ENCODE assay signal across 27 mouse cellular contexts in the genomic region with DNA sequence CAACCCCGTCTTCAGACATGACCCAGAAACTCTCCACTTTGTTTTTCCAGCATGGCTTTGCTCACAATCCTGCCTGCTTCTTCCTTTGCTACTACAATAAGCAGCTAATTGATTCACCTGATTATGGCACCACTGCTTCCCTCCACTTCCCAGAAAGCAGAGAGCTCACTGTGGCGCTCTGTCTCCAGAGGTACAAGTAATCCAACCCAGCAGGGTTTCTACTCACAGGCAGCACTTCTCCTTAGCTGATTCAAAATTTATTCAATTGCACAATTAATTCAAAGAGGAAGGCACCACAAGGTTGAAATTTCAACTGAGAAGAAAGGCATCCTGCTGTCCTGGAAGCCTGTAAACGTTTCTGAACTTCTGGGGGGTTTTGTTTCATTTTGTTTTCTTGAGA.
DNase-seq lines count a peak whose midpoint lies in the region; ATAC-seq lines count a peak whose summit lies in the region.
"Had no signal": no experiment of that assay in that cellular context is flagged by ENCODE, and none has a peak within 500 bp of the region (broad histone marks: within the 10 kb centered on the region; RNA-seq: fewer than 3 reads in every experiment).

No protein-coding gene starts in this region.

- no peak overlapping the region for H3K4me2 ChIP-seq in forebrain, embryonic 15.5 days (replicated peaks)
- no peak overlapping the region for H3K4me2 ChIP-seq in midbrain, embryonic 14.5 days (ENCODE audit: low read length)
- H3K4me2 ChIP-seq: embryonic facial prominence, embryonic 12.5 days; embryonic facial prominence, embryonic 15.5 days; forebrain, embryonic 12.5 days; heart, embryonic 12.5 days; heart, embryonic 15.5 days had no signal

- no peak overlapping the region for H3K9ac ChIP-seq in forebrain, embryonic 15.5 days (replicated peaks)
- no peak overlapping the region for H3K9ac ChIP-seq in midbrain, embryonic 14.5 days (replicated peaks; ENCODE audit: low read length)
- H3K9ac ChIP-seq: embryonic facial prominence, embryonic 12.5 days; embryonic facial prominence, embryonic 15.5 days; forebrain, embryonic 12.5 days; heart, embryonic 12.5 days; heart, embryonic 15.5 days had no signal

- H3K27ac ChIP-seq in forebrain, embryonic 10.5 days: 0 out of 2 replicates have a peak overlapping the region, but pooled peaks have one; percentile 33
- H3K27ac ChIP-seq in forebrain, embryonic 15.5 days (replicated peaks): no peak overlapping the region
- no peak overlapping the region for H3K27ac ChIP-seq in midbrain, embryonic 14.5 days (replicated peaks; ENCODE audit: low read depth, low read length)
- no peak overlapping the region for H3K27ac ChIP-seq in midbrain, embryonic 10.5 days (replicated peaks)
- H3K27ac ChIP-seq: embryonic facial prominence, embryonic 12.5 days; embryonic facial prominence, embryonic 15.5 days; forebrain, embryonic 12.5 days; heart, embryonic 15.5 days; hindbrain, embryonic 10.5 days; hindbrain, postnatal 0 days had no signal

- H3K36me3 ChIP-seq in forebrain, embryonic 10.5 days (replicated peaks): no peaks in the 10 kb centered on the region
- no peaks in the 10 kb centered on the region for H3K36me3 ChIP-seq in forebrain, embryonic 15.5 days
- H3K36me3 ChIP-seq in midbrain, embryonic 14.5 days (ENCODE audit: control insufficient read depth, insufficient read depth, low read length): no peaks in the 10 kb centered on the region
- no peaks in the 10 kb centered on the region for H3K36me3 ChIP-seq in midbrain, embryonic 10.5 days
- H3K36me3 ChIP-seq: embryonic facial prominence, embryonic 12.5 days; embryonic facial prominence, embryonic 15.5 days; forebrain, embryonic 12.5 days; heart, embryonic 12.5 days; heart, embryonic 15.5 days; hindbrain, embryonic 10.5 days had no signal

- ATAC-seq in forebrain, embryonic 15.5 days (replicated peaks): no peak
- no peak for ATAC-seq in midbrain, embryonic 14.5 days (ENCODE audit: low FRiP score, low TSS enrichment)
- peak; percentile 46; the same call in 1 of the 2 replicates for ATAC-seq in megakaryocyte progenitor cell, adult 5-6 weeks (replicated peaks; ENCODE audit: poor library complexity)
- ATAC-seq: activated CD4-positive, CD25-positive, alpha-beta regulatory T cell, adult 4 months; forebrain, embryonic 16.5 days; hindbrain, postnatal 0 days; inflammation-experienced regulatory T-cells, adult 6 months; intestine, embryonic 16.5 days had no signal

- H3K4me3 ChIP-seq in forebrain, embryonic 10.5 days: no peak overlapping the region
- no peak overlapping the region for H3K4me3 ChIP-seq in forebrain, embryonic 15.5 days
- H3K4me3 ChIP-seq in midbrain, embryonic 14.5 days (replicated peaks; ENCODE audit: low read depth, low read length): no peak overlapping the region
- no peak overlapping the region for H3K4me3 ChIP-seq in midbrain, embryonic 10.5 days
- H3K4me3 ChIP-seq: embryonic facial prominence, embryonic 12.5 days; embryonic facial prominence, embryonic 15.5 days; forebrain, embryonic 12.5 days; heart, embryonic 12.5 days; heart, embryonic 15.5 days; hindbrain, embryonic 10.5 days had no signal

- peaks cover 16% of the 10 kb centered on the region for H3K4me1 ChIP-seq in forebrain, embryonic 10.5 days
- H3K4me1 ChIP-seq in forebrain, embryonic 15.5 days: no peaks in the 10 kb centered on the region
- H3K4me1 ChIP-seq in midbrain, embryonic 14.5 days (ENCODE audit: control insufficient read depth, insufficient read depth, low read length): no peaks in the 10 kb centered on the region
- H3K4me1 ChIP-seq in midbrain, embryonic 10.5 days: peaks cover 5% of the 10 kb centered on the region
- H3K4me1 ChIP-seq: embryonic facial prominence, embryonic 12.5 days; embryonic facial prominence, embryonic 15.5 days; heart, embryonic 12.5 days; heart, embryonic 15.5 days; hindbrain, embryonic 10.5 days had no signal

- DNase-seq in forebrain, embryonic 10.5 days (ENCODE audit: extremely low spot score, low spot score): no peak
- peak; percentile 22 for DNase-seq in midbrain, embryonic 14.5 days
- no peak for DNase-seq in midbrain, embryonic 10.5 days (ENCODE audit: low spot score)
- DNase-seq in liver: no peak
- DNase-seq: adrenal gland, adult 8-10 months; adrenal gland, postnatal 25 days; cerebellum, adult 11 months; cerebellum, adult 2 months; cerebellum, adult 9-11 months; cerebellum, postnatal 25 days; gastrocnemius, postnatal 10 days; heart, adult 18-20 months; heart, postnatal 10 days; heart, postnatal 36 days had no signal

- H3K27me3 ChIP-seq in forebrain, embryonic 10.5 days (ENCODE audit: poor library complexity, severe bottlenecking): no peaks in the 10 kb centered on the region
- no peaks in the 10 kb centered on the region for H3K27me3 ChIP-seq in forebrain, embryonic 15.5 days
- H3K27me3 ChIP-seq in midbrain, embryonic 14.5 days (ENCODE audit: control insufficient read depth, insufficient read depth, low read length): no peaks in the 10 kb centered on the region
- H3K27me3 ChIP-seq in midbrain, embryonic 10.5 days (ENCODE audit: low read depth, poor library complexity, severe bottlenecking): no peaks in the 10 kb centered on the region
- H3K27me3 ChIP-seq: embryonic facial prominence, embryonic 12.5 days; embryonic facial prominence, embryonic 15.5 days; forebrain, embryonic 12.5 days; heart, embryonic 12.5 days; heart, embryonic 15.5 days had no signal

- no peaks in the 10 kb centered on the region for H3K9me3 ChIP-seq in forebrain, embryonic 10.5 days
- no peaks in the 10 kb centered on the region for H3K9me3 ChIP-seq in forebrain, embryonic 15.5 days
- no peaks in the 10 kb centered on the region for H3K9me3 ChIP-seq in midbrain, embryonic 14.5 days (ENCODE audit: control insufficient read depth, low read length)
- no peaks in the 10 kb centered on the region for H3K9me3 ChIP-seq in midbrain, embryonic 10.5 days (replicated peaks)
- H3K9me3 ChIP-seq: embryonic facial prominence, embryonic 12.5 days; embryonic facial prominence, embryonic 15.5 days; forebrain, embryonic 12.5 days; heart, embryonic 12.5 days; heart, embryonic 15.5 days; hindbrain, embryonic 10.5 days had no signal

- 11% methylated on average over 3 of the region's 3 CpGs for WGBS in forebrain, embryonic 10.5 days
- 5% methylated on average over 3 of the region's 3 CpGs for WGBS in forebrain, embryonic 15.5 days
- 10% methylated on average over 3 of the region's 3 CpGs for WGBS in midbrain, embryonic 14.5 days
- WGBS in midbrain, embryonic 10.5 days: 20% methylated on average over 3 of the region's 3 CpGs
